Mouse (Mus musculus) stomach, embryonic 14.5 days (tissue): ENCODE measurements around the gene Dmtf1. TPM values are rescaled to one million over a fixed set of nuclear protein-coding genes. Genes with fewer than 3 reads are reported as not detected.

Experiments used
- ATAC-seq: fragments of 200-750 bp; cut with Nextera tagmentation; 2 replicates; pipeline ENCODE4 v1.8.0; 2017; ENCODE audit warnings: low read depth, moderate TSS enrichment; ENCODE audit not compliant: insufficient number of reproducible peaks, insufficient read depth, low FRiP score
- H3K27ac ChIP-seq: fragments of 300-500 bp; sonication (generic); 2 replicates; pipeline ENCODE4 v1.5.1; 2014; ENCODE audit warnings: mild to moderate bottlenecking, low read length, moderate library complexity, mixed read lengths
- H3K27me3 ChIP-seq: fragments of 300-500 bp; sonication (generic); 2 replicates; pipeline ENCODE4 v1.6.1; 2014; ENCODE audit warnings: low read length, control low read depth, mixed read lengths; ENCODE audit not compliant: control insufficient read depth, insufficient read depth
- H3K36me3 ChIP-seq: fragments of 300-500 bp; sonication (generic); 2 replicates; pipeline ENCODE4 v1.6.1; 2014; ENCODE audit warnings: mild to moderate bottlenecking, control low read depth, low read length, moderate library complexity, mixed read lengths; ENCODE audit not compliant: control insufficient read depth, insufficient read depth
- H3K4me1 ChIP-seq: fragments of 300-500 bp; sonication (generic); 2 replicates; pipeline ENCODE4 v1.6.1; 2014; ENCODE audit warnings: low read length, control low read depth, mixed read lengths; ENCODE audit not compliant: control insufficient read depth, insufficient read depth
- H3K4me2 ChIP-seq: fragments of 300-500 bp; sonication (generic); replicated peaks from 2 replicates; pipeline ENCODE4 v1.6.1; 2014; ENCODE audit warnings: low read depth, low read length, control low read depth
- H3K4me3 ChIP-seq: fragments of 300-500 bp; sonication (generic); 2 replicates; pipeline ENCODE4 v1.5.1; 2014; ENCODE audit warnings: low read depth, low read length, control low read depth
- H3K9ac ChIP-seq: fragments of 300-500 bp; sonication (generic); replicated peaks from 2 replicates; pipeline ENCODE4 v1.6.1; 2014; ENCODE audit warnings: low read depth, mild to moderate bottlenecking, control low read depth, low read length, moderate library complexity, mixed read lengths
- H3K9me3 ChIP-seq: fragments of 300-500 bp; sonication (generic); 2 replicates; pipeline ENCODE4 v1.6.1; 2016; ENCODE audit warnings: low read depth, low read length, control low read depth; ENCODE audit not compliant: control insufficient read depth
- WGBS: fragments of 180-500 bp; shearing (Covaris S2); extraction: QIAGEN DNeasy Blood & Tissue Kit; methylation state at CpG from one replicate; pipeline ENCODE4 v1.1.7; 2014; 5-methylcytosine and 5-hydroxymethylcytosine counted together
- polyA plus RNA-seq: library from polyadenylated mRNA; unstranded; fragments of >200 nt; fragmentation: Nextera tagmentation; extraction: Ambion mirVana; gene quantifications from 2 replicates; pipeline ENCODE4 v1.2.1, GENCODE M21; 2014

Dmtf1 gene
- polyA plus RNA-seq, 1 experiment from 2014 or later = 60.4 TPM

DNA sequence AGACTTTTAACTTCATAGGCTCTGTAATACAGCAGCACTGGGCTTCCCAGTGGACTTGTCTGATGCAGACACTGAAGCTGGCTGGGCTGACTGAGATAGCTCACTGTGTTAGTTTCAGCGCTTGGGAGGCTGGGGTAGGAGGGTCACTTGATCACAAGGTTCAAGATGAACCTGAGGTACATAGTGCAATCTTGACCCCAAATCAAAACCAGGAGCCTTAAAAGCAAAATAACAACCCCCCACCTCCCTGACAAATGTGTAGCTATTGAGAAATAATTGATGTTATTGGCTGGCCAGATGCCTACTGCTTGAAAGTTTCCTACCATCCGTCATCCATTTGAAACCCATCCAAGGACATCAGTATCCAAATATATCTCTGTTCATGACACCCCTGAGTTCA, 58.9 kb downstream of the Dmtf1 start:
- H3K9me3 ChIP-seq = no peaks in the 10 kb centered on the region
- H3K27me3 ChIP-seq = no peaks in the 10 kb centered on the region
- no peak overlapping the region for H3K27ac ChIP-seq
- no peak overlapping the region for H3K4me2 ChIP-seq
- no peak overlapping the region for H3K4me3 ChIP-seq
- WGBS = 92% methylated on average over 2 of the region's 2 CpGs
- no peaks in the 10 kb centered on the region for H3K4me1 ChIP-seq
- no peaks in the 10 kb centered on the region for H3K36me3 ChIP-seq
- no peak for ATAC-seq
- no peak overlapping the region for H3K9ac ChIP-seq

GRCm38 (mm10) chr5:9100849-9101801, 60.5 kb downstream of the Dmtf1 start:
- Histone ChIP-seq H3K4me3 (peak overlapping the region; percentile 79), H3K4me1 (no peaks in the 10 kb centered on the region), H3K36me3 (no peaks in the 10 kb centered on the region), H3K27me3 (no peaks in the 10 kb centered on the region), H3K9ac (peak overlapping the region; percentile 67), H3K4me2 (peak overlapping the region; percentile 83), H3K9me3 (no peaks in the 10 kb centered on the region), H3K27ac (peak overlapping the region; percentile 45; the same call in 1 of the 2 replicates)
- WGBS = under 1% methylated on average over 63 of the region's 83 CpGs
- peak; percentile 81 for ATAC-seq

DNA sequence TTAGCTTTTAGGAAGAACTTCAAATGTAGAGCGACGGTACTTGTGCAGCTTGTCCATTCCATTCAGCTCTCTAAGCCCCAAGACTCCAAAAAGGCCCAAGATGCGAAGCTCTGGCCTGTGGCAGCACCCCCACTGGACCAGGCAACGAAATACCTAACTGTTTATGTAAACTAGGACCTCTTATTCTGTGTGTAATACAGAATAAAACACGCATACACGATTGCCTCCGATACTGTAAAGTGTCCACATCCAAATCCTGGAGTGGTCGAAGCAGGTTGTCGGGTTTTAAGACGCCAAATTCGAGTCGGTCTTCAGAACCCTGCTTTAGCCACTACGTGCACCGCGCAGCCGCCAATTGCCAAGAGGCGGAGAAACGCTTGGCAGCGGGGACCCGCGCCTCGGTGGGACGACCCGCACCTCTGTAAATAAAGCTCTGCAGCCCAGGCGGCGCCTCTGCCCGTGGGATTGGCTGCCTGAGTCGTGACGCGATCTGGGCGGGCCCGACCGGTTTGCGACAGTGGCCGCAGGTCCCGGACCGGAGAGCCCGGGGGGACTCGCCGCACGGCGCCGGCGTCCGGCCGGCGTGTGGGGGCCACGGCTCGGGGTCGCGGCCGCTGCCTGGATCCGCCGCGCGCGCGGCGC, 61.2 kb downstream of the Dmtf1 start, which contains the start of gene Tmem243:
TSS of gene Tmem243 (plus strand) at position 462 of the 642 bp plus-strand sequence.
- Histone ChIP-seq H3K27ac (peak within 1 kb of the TSS; percentile 45; the same call in 1 of the 2 replicates), H3K36me3 (no peaks in the 10 kb centered on the region), H3K4me2 (peak within 1 kb of the TSS; percentile 83), H3K9me3 (no peaks in the 10 kb centered on the region), H3K9ac (peak within 1 kb of the TSS; percentile 67), H3K4me3 (peak within 1 kb of the TSS; percentile 79), H3K27me3 (no peaks in the 10 kb centered on the region), H3K4me1 (no peaks in the 10 kb centered on the region)
- under 1% methylated on average over 59 of the region's 59 CpGs for WGBS
- ATAC-seq = peak; percentile 95

DNA sequence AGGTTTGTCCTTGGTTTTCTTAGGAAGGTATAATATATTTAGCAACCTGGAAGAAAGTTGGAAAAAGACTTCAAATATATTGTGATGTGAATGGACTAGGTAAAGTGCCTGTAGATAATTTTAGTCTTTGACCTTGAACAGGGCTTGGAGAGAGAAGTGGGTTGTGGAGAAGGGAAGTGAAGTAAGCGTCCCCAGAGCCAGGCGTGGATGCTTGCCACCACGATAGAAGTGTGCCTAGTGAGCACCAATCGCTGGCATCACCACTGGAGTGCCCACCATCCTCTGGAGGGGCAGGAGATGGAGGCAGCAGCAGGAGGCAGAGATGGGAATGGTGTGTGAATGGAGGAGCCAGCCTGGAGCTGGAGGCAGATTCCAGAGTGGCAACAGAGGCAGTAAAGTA, 68.1 kb downstream of the Dmtf1 start:
- WGBS = 85% methylated on average over 4 of the region's 4 CpGs
- Histone ChIP-seq H3K4me1 (no peaks in the 10 kb centered on the region), H3K27me3 (no peaks in the 10 kb centered on the region), H3K4me3 (no peak overlapping the region), H3K27ac (no peak overlapping the region), H3K9ac (no peak overlapping the region), H3K4me2 (no peak overlapping the region), H3K36me3 (no peaks in the 10 kb centered on the region), H3K9me3 (no peaks in the 10 kb centered on the region)
- ATAC-seq = no peak

GRCm38 (mm10) chr5:9092716-9093115, 68.9 kb downstream of the Dmtf1 start:
- ATAC-seq = no peak
- Histone ChIP-seq H3K9ac (no peak overlapping the region), H3K9me3 (no peaks in the 10 kb centered on the region), H3K4me2 (no peak overlapping the region), H3K36me3 (no peaks in the 10 kb centered on the region), H3K27me3 (no peaks in the 10 kb centered on the region), H3K4me3 (no peak overlapping the region), H3K27ac (no peak overlapping the region), H3K4me1 (no peaks in the 10 kb centered on the region)
- 75% methylated on average over 1 of the region's 1 CpGs for WGBS

GRCm38 (mm10) chr5:9090493-9091106, 71.0 kb downstream of the Dmtf1 start:
- no peak for ATAC-seq
- H3K4me1 ChIP-seq = no peaks in the 10 kb centered on the region
- no peak overlapping the region for H3K4me2 ChIP-seq
- WGBS = 73% methylated on average over 6 of the region's 6 CpGs
- no peak overlapping the region for H3K9ac ChIP-seq
- no peak overlapping the region for H3K27ac ChIP-seq
- H3K4me3 ChIP-seq = no peak overlapping the region
- H3K36me3 ChIP-seq = no peaks in the 10 kb centered on the region
- H3K27me3 ChIP-seq = no peaks in the 10 kb centered on the region
- no peaks in the 10 kb centered on the region for H3K9me3 ChIP-seq

GRCm38 (mm10) chr5:9086924-9087719, 74.5 kb downstream of the Dmtf1 start:
- WGBS = 77% methylated on average over 3 of the region's 3 CpGs
- peak; percentile 46; the same call in 1 of the 2 replicates for ATAC-seq

More at GRCm38 (mm10) chr5:9086924-9087719, 74.5 kb downstream of the Dmtf1 start:
- no peak overlapping the region for H3K4me3 ChIP-seq
- no peak overlapping the region for H3K9ac ChIP-seq
- no peak overlapping the region for H3K4me2 ChIP-seq
- no peaks in the 10 kb centered on the region for H3K4me1 ChIP-seq
- H3K36me3 ChIP-seq = no peaks in the 10 kb centered on the region
- no peaks in the 10 kb centered on the region for H3K9me3 ChIP-seq
- H3K27me3 ChIP-seq = no peaks in the 10 kb centered on the region
- no peak overlapping the region for H3K27ac ChIP-seq
